In genomic region chr7:142480661-142481060, GRCm38 (mm10) we compare ENCODE assay signal across 10 mouse cellular contexts. TPM values are rescaled to one million over a fixed set of nuclear protein-coding genes. Genes with fewer than 3 reads are reported as not detected.
DNase-seq lines count a peak whose midpoint lies in the region; ATAC-seq and TF ChIP-seq lines count a peak whose summit lies in the region.
"Had no signal": no experiment of that assay in that cellular context is flagged by ENCODE, and none has a peak within 500 bp of the region (broad histone marks: within the 10 kb centered on the region; RNA-seq: fewer than 3 reads in every experiment).

No protein-coding gene starts in this region.

- H3K4me1 ChIP-seq in kidney, embryonic 16.5 days (ENCODE audit: insufficient read depth, low read length), result peaks cover 53% of the 10 kb centered on the region
- H3K4me1 ChIP-seq in brown adipose tissue, adult 24 weeks (ENCODE audit: control insufficient read depth, insufficient read depth, insufficient read length, low read length), result no peaks in the 10 kb centered on the region
- peaks cover 23% of the 10 kb centered on the region for H3K4me1 ChIP-seq in embryonic facial prominence, embryonic 11.5 days (ENCODE audit: control insufficient read depth, insufficient read depth, low read length)
- H3K4me1 ChIP-seq in intestine, postnatal 0 days (replicated peaks; ENCODE audit: control insufficient read depth, insufficient read depth, low read length), result peaks cover 4% of the 10 kb centered on the region; the same call in 1 of the 2 replicates
- H3K4me1 ChIP-seq in thymus, adult 2 months (replicated peaks; ENCODE audit: control insufficient read depth, insufficient read depth, low read length), result peaks cover 28% of the 10 kb centered on the region

- peak overlapping the region; percentile 59; the same call in 1 of the 2 replicates for H3K4me2 ChIP-seq in kidney, embryonic 16.5 days (replicated peaks; ENCODE audit: low read depth, low read length)
- H3K4me2 ChIP-seq in embryonic facial prominence, embryonic 11.5 days (ENCODE audit: low read depth, low read length), result no peak overlapping the region
- H3K4me2 ChIP-seq in intestine, postnatal 0 days (replicated peaks; ENCODE audit: low read depth), result peak overlapping the region; percentile 54; the same call in 1 of the 2 replicates

- TF ChIP-seq POLR2A in thymus, adult 2 months (IDR thresholded peaks at IDR 0.05; ENCODE audit: control insufficient read depth, extremely low read depth, insufficient read depth, low read length, poor library complexity), result no peak

- H3K9ac ChIP-seq in kidney, embryonic 16.5 days (replicated peaks; ENCODE audit: low read length), result peak overlapping the region; percentile 74
- peak overlapping the region; percentile 28; the same call in 1 of the 2 replicates for H3K9ac ChIP-seq in embryonic facial prominence, embryonic 11.5 days (replicated peaks; ENCODE audit: low read length)
- H3K9ac ChIP-seq in intestine, postnatal 0 days (ENCODE audit: low read depth, low read length), result no peak overlapping the region

- no peak for ATAC-seq in kidney, embryonic 16.5 days (ENCODE audit: low FRiP score, low TSS enrichment)
- no peak for ATAC-seq in embryonic facial prominence, embryonic 11.5 days (replicated peaks; ENCODE audit: insufficient number of reproducible peaks, low FRiP score, low TSS enrichment, low read depth)
- no peak for ATAC-seq in intestine, postnatal 0 days

- peak overlapping the region; percentile 94 for H3K27ac ChIP-seq in kidney, embryonic 16.5 days (ENCODE audit: low read length)
- H3K27ac ChIP-seq in brown adipose tissue, adult 24 weeks (replicated peaks; ENCODE audit: low read depth, low read length), result peak overlapping the region; percentile 20; the same call in 1 of the 2 replicates
- peak overlapping the region; percentile 94 for H3K27ac ChIP-seq in embryonic facial prominence, embryonic 11.5 days (replicated peaks; ENCODE audit: low read depth, low read length)
- H3K27ac ChIP-seq in intestine, postnatal 0 days (ENCODE audit: low read depth, low read length), result peak overlapping the region; percentile 92; the same call in 1 of the 2 replicates
- no peak overlapping the region for H3K27ac ChIP-seq in thymus, adult 2 months (ENCODE audit: control insufficient read depth, insufficient read depth, low read length)

- H3K36me3 ChIP-seq in kidney, embryonic 16.5 days (ENCODE audit: insufficient read depth, low read length), result peaks cover 13% of the 10 kb centered on the region; the same call in 1 of the 2 replicates
- no peaks in the 10 kb centered on the region for H3K36me3 ChIP-seq in embryonic facial prominence, embryonic 11.5 days (replicated peaks; ENCODE audit: control insufficient read depth, insufficient read depth, low read depth, low read length)
- peaks cover 18% of the 10 kb centered on the region for H3K36me3 ChIP-seq in intestine, postnatal 0 days (ENCODE audit: control insufficient read depth, insufficient read depth)
- H3K36me3 ChIP-seq in thymus, adult 2 months (ENCODE audit: control insufficient read depth, insufficient read depth, low read length), result peaks cover 18% of the 10 kb centered on the region

- H3K27me3 ChIP-seq in kidney, embryonic 16.5 days (ENCODE audit: insufficient read depth, low read length), result no peaks in the 10 kb centered on the region
- H3K27me3 ChIP-seq in embryonic facial prominence, embryonic 11.5 days (ENCODE audit: control insufficient read depth, insufficient read depth, low read length), result no peaks in the 10 kb centered on the region; the same call in 1 of the 2 replicates
- no peaks in the 10 kb centered on the region for H3K27me3 ChIP-seq in intestine, postnatal 0 days (replicated peaks; ENCODE audit: control insufficient read depth, insufficient read depth, low read length)
- no peaks in the 10 kb centered on the region for H3K27me3 ChIP-seq in thymus, adult 2 months (ENCODE audit: control insufficient read depth, insufficient read depth, low read length)

- no peak for DNase-seq in kidney, adult 18-20 months
- no peak for DNase-seq in embryonic facial prominence, embryonic 11.5 days (ENCODE audit: low spot score)
- no peak for DNase-seq in layer of hippocampus, adult 11-12 months (ENCODE audit: low spot score)
- DNase-seq in thymus, adult 2 months, result no peak
- DNase-seq in gastrocnemius, postnatal 14 days, result no peak

- H3K9me3 ChIP-seq in kidney, embryonic 16.5 days (ENCODE audit: low read length), result no peaks in the 10 kb centered on the region
- H3K9me3 ChIP-seq in embryonic facial prominence, embryonic 11.5 days (replicated peaks; ENCODE audit: control insufficient read depth, low read length), result no peaks in the 10 kb centered on the region
- no peaks in the 10 kb centered on the region for H3K9me3 ChIP-seq in intestine, postnatal 0 days (ENCODE audit: control insufficient read depth)

- intact Hi-C loops in gastrocnemius, postnatal 14 days (cut with DNase I; ENCODE audit: low total_unique reads), result no loop called here

- no peak for TF ChIP-seq CTCF in intestine, postnatal 0 days (IDR thresholded peaks at IDR 0.05; ENCODE audit: low read depth)
- no peak for TF ChIP-seq CTCF in thymus, adult 2 months (IDR thresholded peaks at IDR 0.05; ENCODE audit: borderline replicate concordance, control insufficient read depth, extremely low read depth, insufficient read depth, low read length, poor library complexity)

- H3K4me3 ChIP-seq in kidney, embryonic 16.5 days (ENCODE audit: low read length), result no peak overlapping the region
- H3K4me3 ChIP-seq in brown adipose tissue, adult 24 weeks (ENCODE audit: insufficient read depth, low read depth, low read length), result no peak overlapping the region
- H3K4me3 ChIP-seq in embryonic facial prominence, embryonic 11.5 days (ENCODE audit: low read depth, low read length), result no peak overlapping the region
- no peak overlapping the region for H3K4me3 ChIP-seq in intestine, postnatal 0 days (ENCODE audit: low read depth, low read length)
- H3K4me3 ChIP-seq in thymus, adult 2 months (ENCODE audit: control insufficient read depth, insufficient read depth, low read length), result no peak overlapping the region

- 89% methylated on average over 3 of the region's 3 CpGs for whole genome bisulfite sequencing in kidney, embryonic 16.5 days
- WGBS in embryonic facial prominence, embryonic 11.5 days, result 94% methylated on average over 3 of the region's 3 CpGs
- 85% methylated on average over 3 of the region's 3 CpGs for WGBS in intestine, postnatal 0 days
- 77% methylated on average over 3 of the region's 3 CpGs for WGBS in thymus, adult 2 months

RNA-seq across cellular contexts. Expression of gene Tnnt3, which starts 18.0 kb away (rescaled TPM):
- polyA plus RNA-seq in kidney, embryonic 16.5 days (2015; fragmentation: Nextera tagmentation; extraction: Ambion mirVana), result 14.2 and 17.2 TPM in 2 replicates
- polyA plus RNA-seq in brown adipose tissue, adult 24 weeks (2012; ENCODE audit: insufficient read depth, insufficient read length, missing spikeins), result 455 and 586 TPM in 2 replicates
- polyA plus RNA-seq in embryonic facial prominence, embryonic 11.5 days (2014; fragmentation: Nextera tagmentation; extraction: Ambion mirVana), result 1.5 and 2.8 TPM in 2 replicates
- 3.0 TPM in 2 replicates for polyA plus RNA-seq in intestine, postnatal 0 days (2015; fragmentation: Nextera tagmentation; extraction: Ambion mirVana)
- 1.1 and 2.2 TPM in 2 replicates for polyA plus RNA-seq in thymus, adult 2 months (2012; rRNA removed)
- over 10,000 TPM; 22,199 to 23,470 TPM for total RNA-seq in gastrocnemius, postnatal 14 days (2021)
- total RNA-seq: left cerebral cortex, adult 18-20 months had no signal

RNA-seq across cellular contexts. Expression of gene Lsp1, which starts 20.1 kb away (rescaled TPM):
- 141 and 156 TPM in 2 replicates for polyA plus RNA-seq in kidney, embryonic 16.5 days (2015; fragmentation: Nextera tagmentation; extraction: Ambion mirVana)
- polyA plus RNA-seq in brown adipose tissue, adult 24 weeks (2012; ENCODE audit: insufficient read depth, insufficient read length, missing spikeins), result 18.0 and 22.8 TPM in 2 replicates
- 23.3 and 23.7 TPM in 2 replicates for polyA plus RNA-seq in embryonic facial prominence, embryonic 11.5 days (2014; fragmentation: Nextera tagmentation; extraction: Ambion mirVana)
- 55.2 and 61.8 TPM in 2 replicates for polyA plus RNA-seq in intestine, postnatal 0 days (2015; fragmentation: Nextera tagmentation; extraction: Ambion mirVana)
- 507 and 626 TPM in 2 replicates for polyA plus RNA-seq in thymus, adult 2 months (2012; rRNA removed)
- 10 to 100 TPM; 22.2 to 35.0 TPM for total RNA-seq in gastrocnemius, postnatal 14 days (2021)

RNA-seq across cellular contexts. Expression of gene Tnni2, which starts 39.1 kb away (rescaled TPM):
- 11.9 and 12.0 TPM in 2 replicates for polyA plus RNA-seq in kidney, embryonic 16.5 days (2015; fragmentation: Nextera tagmentation; extraction: Ambion mirVana)
- polyA plus RNA-seq in brown adipose tissue, adult 24 weeks (2012; ENCODE audit: insufficient read depth, insufficient read length, missing spikeins), result 232 and 484 TPM in 2 replicates
- polyA plus RNA-seq in embryonic facial prominence, embryonic 11.5 days (2014; fragmentation: Nextera tagmentation; extraction: Ambion mirVana), result 1.4 and 2.7 TPM in 2 replicates
- polyA plus RNA-seq in intestine, postnatal 0 days (2015; fragmentation: Nextera tagmentation; extraction: Ambion mirVana), result 1.9 and 2.4 TPM in 2 replicates
- polyA plus RNA-seq in thymus, adult 2 months (2012; rRNA removed), result 3.2 and 4.3 TPM in 2 replicates
- total RNA-seq in gastrocnemius, postnatal 14 days (2021), result over 10,000 TPM; 14,029 to 14,677 TPM

RNA-seq across cellular contexts. Expression of gene Syt8, which starts 46.0 kb away (rescaled TPM):
- polyA plus RNA-seq in kidney, embryonic 16.5 days (2015; fragmentation: Nextera tagmentation; extraction: Ambion mirVana), result 2.3 and 4.0 TPM in 2 replicates
- not detected in 2 replicates for polyA plus RNA-seq in brown adipose tissue, adult 24 weeks (2012; ENCODE audit: insufficient read depth, insufficient read length, missing spikeins)
- 0.52 TPM in 1 of 2 replicates, not detected in the other for polyA plus RNA-seq in embryonic facial prominence, embryonic 11.5 days (2014; fragmentation: Nextera tagmentation; extraction: Ambion mirVana)
- polyA plus RNA-seq in intestine, postnatal 0 days (2015; fragmentation: Nextera tagmentation; extraction: Ambion mirVana), result 0.60 and 1.3 TPM in 2 replicates
- polyA plus RNA-seq in thymus, adult 2 months (2012; rRNA removed), result 2.2 and 5.2 TPM in 2 replicates
- total RNA-seq in gastrocnemius, postnatal 14 days (2021), result not detected
- total RNA-seq: left cerebral cortex, adult 18-20 months had no signal
- polyA plus RNA-seq: neural tube, embryonic 11.5 days had no signal

RNA-seq across cellular contexts. Expression of gene Mrpl23, which starts 51.8 kb away (rescaled TPM):
- polyA plus RNA-seq in kidney, embryonic 16.5 days (2015; fragmentation: Nextera tagmentation; extraction: Ambion mirVana), result 24.4 and 24.6 TPM in 2 replicates
- polyA plus RNA-seq in brown adipose tissue, adult 24 weeks (2012; ENCODE audit: insufficient read depth, insufficient read length, missing spikeins), result 3.6 and 8.8 TPM in 2 replicates
- polyA plus RNA-seq in embryonic facial prominence, embryonic 11.5 days (2014; fragmentation: Nextera tagmentation; extraction: Ambion mirVana), result 16.4 and 17.2 TPM in 2 replicates
- polyA plus RNA-seq in intestine, postnatal 0 days (2015; fragmentation: Nextera tagmentation; extraction: Ambion mirVana), result 26.7 and 33.0 TPM in 2 replicates
- polyA plus RNA-seq in thymus, adult 2 months (2012; rRNA removed), result 16.7 and 21.3 TPM in 2 replicates
- 1 to 10 TPM; 5.0 to 5.2 TPM for total RNA-seq in gastrocnemius, postnatal 14 days (2021)

Comparison
In these comparisons a context has a peak if more than half of its experiments do, and no peak if none do; other contexts are left out.
1. RNA of gene Tnnt3, which starts 18.0 kb away (polyA plus RNA-seq): 455 to 586 TPM in brown adipose tissue, adult 24 weeks; 14.2 to 17.2 TPM in kidney, embryonic 16.5 days, 3.0 TPM in intestine, postnatal 0 days, 1.5 to 2.8 TPM in embryonic facial prominence, embryonic 11.5 days and 1.1 to 2.2 TPM in thymus, adult 2 months; every median in the first group is over 10 times any median in the second.
2. RNA of gene Tnni2, which starts 39.1 kb away (polyA plus RNA-seq): 232 to 484 TPM in brown adipose tissue, adult 24 weeks; 11.9 to 12.0 TPM in kidney, embryonic 16.5 days, 3.2 to 4.3 TPM in thymus, adult 2 months, 1.4 to 2.7 TPM in embryonic facial prominence, embryonic 11.5 days and 1.9 to 2.4 TPM in intestine, postnatal 0 days; every median in the first group is over 10 times any median in the second.